Mouse (Mus musculus) heart, postnatal 0 days (tissue): ENCODE data around the gene Osbpl7. TPM values are rescaled to one million over a fixed set of nuclear protein-coding genes. Genes with fewer than 3 reads are reported as not detected.

Experiments
- ATAC-seq: fragments of 200-750 bp; cut with Nextera tagmentation; 2 replicates; pipeline ENCODE4 v1.8.0; 2017; ENCODE audit warnings: low read depth, moderate number of reproducible peaks, moderate library complexity; ENCODE audit not compliant: insufficient read depth
- DNase-seq: peaks from one replicate; pipeline ENCODE4 v3.0.0-alpha.2; 2016; ENCODE audit warnings: low spot score
- H3K27ac ChIP-seq: fragments of 300-500 bp; sonication (generic); 2 replicates; pipeline ENCODE4 v1.5.1; 2014; ENCODE audit warnings: low read depth, mild to moderate bottlenecking
- H3K27me3 ChIP-seq: fragments of 300-500 bp; sonication (generic); 2 replicates; pipeline ENCODE4 v1.6.1; 2014; ENCODE audit warnings: low read length, mixed read lengths; ENCODE audit not compliant: control insufficient read depth, insufficient read depth
- H3K36me3 ChIP-seq: fragments of 300-500 bp; sonication (generic); replicated peaks from 2 replicates; pipeline ENCODE4 v1.6.1; 2014; ENCODE audit warnings: low read length, mixed read lengths; ENCODE audit not compliant: control insufficient read depth, insufficient read depth
- H3K4me1 ChIP-seq: fragments of 300-500 bp; sonication (generic); 2 replicates; pipeline ENCODE4 v1.6.1; 2014; ENCODE audit warnings: antibody characterized with exemption; ENCODE audit not compliant: control insufficient read depth, insufficient read depth
- H3K4me2 ChIP-seq: fragments of 300-500 bp; sonication (generic); 2 replicates; pipeline ENCODE4 v1.6.1; 2014; ENCODE audit warnings: low read depth, mild to moderate bottlenecking, low read length, moderate library complexity
- H3K4me3 ChIP-seq: fragments of 300-500 bp; sonication (generic); 2 replicates; pipeline ENCODE4 v1.5.1; 2014; ENCODE audit warnings: low read depth, low read length
- H3K9ac ChIP-seq: fragments of 300-500 bp; sonication (generic); replicated peaks from 2 replicates; pipeline ENCODE4 v1.6.1; 2014; ENCODE audit warnings: low read depth, low read length, mixed read lengths
- H3K9me3 ChIP-seq: fragments of 300-500 bp; sonication (generic); replicated peaks from 2 replicates; pipeline ENCODE4 v1.6.1; 2016; ENCODE audit warnings: low read length; ENCODE audit not compliant: control insufficient read depth
- CTCF ChIP-seq: IDR thresholded peaks from 2 replicates; pipeline ENCODE4 v1.5.1; 2016; ENCODE audit warnings: antibody characterized with exemption, control low read depth, low read depth
- EP300 ChIP-seq: IDR thresholded peaks from 2 replicates; pipeline ENCODE4 v1.6.1; 2016; ENCODE audit warnings: antibody characterized with exemption, low read depth
- WGBS: fragments of 180-500 bp; shearing (Covaris S2); extraction: QIAGEN DNeasy Blood & Tissue Kit; methylation state at CpG from one replicate; pipeline ENCODE4 v1.1.7; 2014; 5-methylcytosine and 5-hydroxymethylcytosine counted together
- polyA plus RNA-seq: library from polyadenylated mRNA; unstranded; fragments of >200 nt; fragmentation: Nextera tagmentation; extraction: Ambion mirVana; gene quantifications from 2 replicates; pipeline ENCODE4 v1.2.1, GENCODE M21; 2015
- total RNA-seq: library from RNA; depleted of rRNA; stranded (reverse); fragments of >200 nt; gene quantifications from 2 replicates; pipeline ENCODE4 v1.2.3, GENCODE M21; 2014; ENCODE audit warnings: low replicate concordance

The Osbpl7 gene
- total and polyA plus RNA-seq, 2 experiments from 2014 or later, result 3.0 to 8.6 TPM

- H3K36me3 ChIP-seq, result peaks cover 44% of the 10 kb centered on the region
- peak overlapping the region; percentile 46; the same call in 1 of the 2 replicates for H3K27ac ChIP-seq
- peaks cover 15% of the 10 kb centered on the region for H3K4me1 ChIP-seq
- H3K9me3 ChIP-seq, result no peaks in the 10 kb centered on the region
- ATAC-seq, result no peak
- DNase-seq, result no peak
- peak overlapping the region; percentile 90 for H3K4me2 ChIP-seq
- H3K9ac ChIP-seq, result peak overlapping the region; percentile 71
- H3K4me3 ChIP-seq, result peak overlapping the region; percentile 64
- TF ChIP-seq CTCF, result no peak
- no peak for TF ChIP-seq EP300
- WGBS, result 19% methylated on average over 13 of the region's 13 CpGs
- no peaks in the 10 kb centered on the region for H3K27me3 ChIP-seq
Measured at GRCm38 (mm10) chr11:97050944-97051586, 637 bp downstream of the Osbpl7 start.

- 26% methylated on average over 11 of the region's 11 CpGs for WGBS
- H3K27ac ChIP-seq, result no peak overlapping the region
- peaks cover 53% of the 10 kb centered on the region for H3K36me3 ChIP-seq
Measured at GRCm38 (mm10) chr11:97052219-97052646, 1.8 kb downstream of the Osbpl7 start.

GRCm38 (mm10) chr11:97063274-97063920 is 13.0 kb downstream of the Osbpl7 start:
- H3K4me3 ChIP-seq, result no peak overlapping the region
- H3K4me1 ChIP-seq, result no peaks in the 10 kb centered on the region
- DNase-seq (no peak), ATAC-seq (no peak)
- no peak overlapping the region for H3K9ac ChIP-seq
- H3K9me3 ChIP-seq, result no peaks in the 10 kb centered on the region
- H3K27ac ChIP-seq, result peak overlapping the region; percentile 8; the same call in 1 of the 2 replicates
- TF ChIP-seq CTCF (no peak), EP300 (no peak)
- H3K27me3 ChIP-seq, result no peaks in the 10 kb centered on the region
- 53% methylated on average over 9 of the region's 9 CpGs for WGBS
- peaks cover 56% of the 10 kb centered on the region for H3K36me3 ChIP-seq
- H3K4me2 ChIP-seq, result no peak overlapping the region

More at GRCm38 (mm10) chr11:97052219-97052646, 1.8 kb downstream of the Osbpl7 start:
- Histone ChIP-seq H3K4me3 (no peak overlapping the region), H3K4me1 (peaks cover 15% of the 10 kb centered on the region), H3K4me2 (peak overlapping the region; percentile 90; the same call in 1 of the 2 replicates), H3K9me3 (no peaks in the 10 kb centered on the region), H3K27me3 (no peaks in the 10 kb centered on the region), H3K9ac (no peak overlapping the region)
- DNase-seq, result no peak
- TF ChIP-seq EP300 (no peak), CTCF (no peak)
- no peak for ATAC-seq

GRCm38 (mm10) chr11:97063921-97064295 is 13.5 kb downstream of the Osbpl7 start:
- peaks cover 55% of the 10 kb centered on the region for H3K36me3 ChIP-seq
- no peak for DNase-seq

GRCm38 (mm10) chr11:97065538-97066295 is 15.3 kb downstream of the Osbpl7 start:
- Histone ChIP-seq H3K4me2 (no peak overlapping the region), H3K36me3 (peaks cover 38% of the 10 kb centered on the region), H3K27me3 (no peaks in the 10 kb centered on the region), H3K9ac (no peak overlapping the region), H3K9me3 (no peaks in the 10 kb centered on the region), H3K27ac (no peak overlapping the region), H3K4me3 (no peak overlapping the region), H3K4me1 (no peaks in the 10 kb centered on the region)
- ATAC-seq (no peak), DNase-seq (no peak)
- WGBS, result 71% methylated on average over 12 of the region's 12 CpGs
- TF ChIP-seq CTCF (no peak), EP300 (no peak)

More at GRCm38 (mm10) chr11:97063921-97064295, 13.5 kb downstream of the Osbpl7 start:
- no peak overlapping the region for H3K9ac ChIP-seq
- no peak for TF ChIP-seq CTCF
- no peak for TF ChIP-seq EP300
- 84% methylated on average over 3 of the region's 3 CpGs for WGBS
- H3K4me2 ChIP-seq, result no peak overlapping the region
- ATAC-seq, result no peak
- no peak overlapping the region for H3K4me3 ChIP-seq
- H3K9me3 ChIP-seq, result no peaks in the 10 kb centered on the region
- no peaks in the 10 kb centered on the region for H3K27me3 ChIP-seq
- no peaks in the 10 kb centered on the region for H3K4me1 ChIP-seq
- 0 out of 2 replicates have a peak overlapping the region, but pooled peaks have one; percentile 8 for H3K27ac ChIP-seq
